Mouse (Mus musculus) olfactory bulb, adult 2 months (tissue): ENCODE data around the gene Myzap.

ENCODE experiments used
- CTCF ChIP-seq: fragments of 200-500 bp; IDR thresholded peaks from 2 replicates; pipeline ENCODE4 v1.5.1; 2012; ENCODE audit warnings: low read depth, mild to moderate bottlenecking, low read length, moderate library complexity; ENCODE audit not compliant: insufficient read depth
- POLR2A ChIP-seq: fragments of 200-500 bp; IDR thresholded peaks from 2 replicates; pipeline ENCODE4 v1.6.1; 2012; ENCODE audit warnings: mild to moderate bottlenecking, low read depth, low read length, moderate library complexity; ENCODE audit not compliant: insufficient read depth

- TF ChIP-seq POLR2A (no peak), CTCF (no peak)
Observed at GRCm38 (mm10) chr9:71638198-71638597, 46.0 kb upstream of the Myzap start.
